Mouse (Mus musculus): ENCODE results near the gene Dppa4. TPM values are rescaled to one million over a fixed set of nuclear protein-coding genes. Genes with fewer than 3 reads are reported as not detected.

Dppa4 gene
- total RNA-seq, 2 experiments from 2014 or later, result not detected

GRCm38 (mm10) chr16:48323602-48324345 lies 40.2 kb downstream of the Dppa4 start:
- DNase-seq, result no peak

GRCm38 (mm10) chr16:48326903-48327302 lies 43.4 kb downstream of the Dppa4 start:
- DNase-seq, result no peak

GRCm38 (mm10) chr16:48328420-48328819 lies 44.9 kb downstream of the Dppa4 start:
- DNase-seq, result no peak

- no peak for DNase-seq
Measured at GRCm38 (mm10) chr16:48331822-48332221, 48.3 kb downstream of the Dppa4 start.

GRCm38 (mm10) chr16:48335326-48335725 lies 51.8 kb downstream of the Dppa4 start:
- DNase-seq, result no peak

Other genes with a start within 250 kb of the Dppa4 start
- gene Dppa2, start 20.2 kb downstream of the Dppa4 start, total RNA-seq (2021), result not detected
- not detected for gene Gm5485, start 128.7 kb downstream of the Dppa4 start, total RNA-seq (2021)
- under 1 TPM in 1 of 2 experiments, not detected in 1; 0.13 TPM for gene Morc1, start 147.5 kb downstream of the Dppa4 start, total RNA-seq (2021)